Mouse (Mus musculus) mature B cell (primary cell): Measurements from ENCODE around the gene Gm20792.
"Not testable (repeated sequence)": the region's sequence is repeated elsewhere in the genome, so short reads cannot be mapped to it uniquely, and the experiment has no call there.

Source experiments
- in situ Hi-C: fragments of 300-500 bp; cut with MboI; formaldehyde crosslinking; loops from 2 replicates; pipeline ENCODE4 v1.14.3; 2019

Gene Gm20792

GRCm38 (mm10) chrY:48311555-48311954 is at the start of gene Gm20792:
Gm20792 (plus strand) TSS chrY:48311855.
- in situ Hi-C loops, result not testable (repeated sequence)
